Mouse (Mus musculus): Measurements from ENCODE around the gene Kcna6.

DNA sequence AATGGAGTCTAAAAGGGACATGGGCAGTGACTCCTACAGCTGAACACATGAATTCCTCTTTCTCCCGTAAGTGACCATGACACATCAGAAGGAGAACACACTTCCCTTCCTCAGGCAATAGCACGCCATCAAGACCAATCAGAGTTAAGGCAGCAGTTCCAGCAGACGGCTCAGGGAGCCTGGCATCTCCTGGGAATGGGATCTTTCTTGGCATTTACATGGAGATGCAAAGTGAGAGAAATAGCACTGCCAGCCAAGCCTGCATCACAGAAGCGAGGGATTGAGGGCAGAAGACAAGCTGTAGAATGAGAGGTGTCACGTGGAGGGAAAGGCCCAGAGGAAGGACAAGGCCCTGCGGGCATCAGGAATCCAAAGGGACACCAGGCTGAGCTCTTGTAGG is 7.8 kb downstream of the Kcna6 start:
- no peak for TF ChIP-seq MAX (IDR thresholded peaks at IDR 0.05)
- no peak for TF ChIP-seq FOSL1 (IDR thresholded peaks at IDR 0.05; ENCODE audit: insufficient read depth, low read length, poor library complexity, severe bottlenecking)
- TF ChIP-seq CTCF (IDR thresholded peaks at IDR 0.05; ENCODE audit: control insufficient read depth, insufficient read depth, insufficient read length): no peak

Data from C2C12 (cell line).